Mouse (Mus musculus): ENCODE results near the gene Wap. TPM values are rescaled to one million over a fixed set of nuclear protein-coding genes. Genes with fewer than 3 reads are reported as not detected.

Wap gene
- total and polyA plus RNA-seq, 3 experiments, result not detected

DNA sequence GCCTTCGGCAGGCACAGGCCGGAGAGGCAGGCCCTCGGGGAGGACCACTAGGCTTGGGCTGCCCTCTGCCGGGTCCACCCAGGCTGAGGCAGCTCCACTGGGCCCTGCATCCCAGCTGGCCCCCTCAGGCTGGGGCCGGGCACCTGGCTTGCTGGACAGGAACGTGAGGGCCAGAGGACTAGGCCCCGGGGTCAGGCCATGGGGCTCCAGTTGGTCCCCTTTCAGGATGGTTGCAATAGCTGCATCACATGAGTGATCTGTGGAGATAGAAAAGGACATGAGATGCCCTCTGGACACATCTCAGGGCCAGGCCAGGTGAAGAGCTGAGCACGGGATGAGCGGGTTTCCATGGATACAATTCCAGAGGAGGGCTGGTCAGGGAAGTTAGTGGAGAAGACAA, 35.8 kb downstream of the Wap start:
- Histone ChIP-seq H3K36me3 (ENCODE audit: control insufficient read depth, insufficient read depth, low read length) (no peaks in the 10 kb centered on the region), H3K9ac (ENCODE audit: low read depth, low read length) (no peak overlapping the region), H3K4me3 (no peak overlapping the region), H3K79me2 (replicated peaks; ENCODE audit: control insufficient read depth, insufficient read depth, low read length) (no peaks in the 10 kb centered on the region), H3K27ac (no peak overlapping the region), H3K27me3 (ENCODE audit: control insufficient read depth, insufficient read depth, low read length) (no peaks in the 10 kb centered on the region), H3K4me1 (ENCODE audit: control insufficient read depth, insufficient read depth, low read length) (peaks cover 2% of the 10 kb centered on the region; the same call in 1 of the 2 replicates)
- 82% methylated on average over 9 of the region's 9 CpGs for WGBS
- intact Hi-C loops (cut with DNase I), result no loop called here
- DNase-seq, result no peak
- no peak for TF ChIP-seq CTCF (IDR thresholded peaks at IDR 0.05)
- no peak for TF ChIP-seq POLR2A (IDR thresholded peaks at IDR 0.05; ENCODE audit: insufficient read depth, low read depth, low read length)
- TF ChIP-seq EP300 (IDR thresholded peaks at IDR 0.05; ENCODE audit: insufficient read depth, low read depth, low read length), result no peak

DNA sequence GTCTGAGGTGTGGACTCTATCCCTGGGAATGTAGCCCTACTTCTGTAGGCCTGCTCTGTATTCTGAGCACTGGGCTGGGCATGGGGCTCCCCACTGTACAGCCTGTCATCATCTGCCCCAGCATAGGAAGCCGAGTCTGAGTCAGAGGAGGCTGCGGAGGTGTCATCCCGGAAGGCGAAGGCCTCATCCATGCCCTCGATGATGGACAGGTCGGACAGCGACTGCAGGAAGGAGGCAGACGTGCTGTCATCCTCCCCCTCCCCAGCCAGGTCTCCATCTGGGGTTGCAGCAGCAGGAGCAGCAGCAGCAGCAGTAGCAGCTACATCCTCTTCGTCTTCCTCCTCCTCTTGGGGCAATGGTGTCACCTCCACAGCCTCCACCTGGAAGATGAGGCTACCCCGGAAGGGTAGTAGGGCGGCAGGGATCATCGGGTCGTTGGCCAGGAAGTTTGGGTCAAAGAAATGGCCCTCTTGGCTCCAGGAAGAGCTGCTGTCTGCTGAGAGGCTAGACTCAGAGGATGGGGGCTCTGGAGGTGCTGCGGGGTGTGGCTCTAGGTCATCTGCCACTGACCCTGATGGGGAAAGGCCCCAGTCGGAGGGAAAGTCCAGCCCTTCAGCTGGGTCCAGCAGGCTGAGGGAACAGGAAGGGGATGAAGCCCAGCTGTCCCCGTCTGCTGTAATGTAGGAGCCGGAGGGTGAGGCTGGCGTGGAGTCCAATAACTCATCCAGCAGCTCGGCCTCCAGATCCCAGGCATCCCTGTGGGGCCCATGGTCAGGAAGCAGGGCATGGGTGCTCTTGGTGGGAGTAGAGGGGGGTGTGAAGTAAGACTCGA, 36.6 kb downstream of the Wap start:
- Histone ChIP-seq H3K27ac (no peak overlapping the region), H3K36me3 (ENCODE audit: control insufficient read depth, insufficient read depth, low read length) (no peaks in the 10 kb centered on the region), H3K9ac (ENCODE audit: low read depth, low read length) (no peak overlapping the region), H3K4me3 (no peak overlapping the region), H3K4me1 (ENCODE audit: control insufficient read depth, insufficient read depth, low read length) (peaks cover 2% of the 10 kb centered on the region; the same call in 1 of the 2 replicates), H3K27me3 (ENCODE audit: control insufficient read depth, insufficient read depth, low read length) (no peaks in the 10 kb centered on the region), H3K79me2 (replicated peaks; ENCODE audit: control insufficient read depth, insufficient read depth, low read length) (no peaks in the 10 kb centered on the region)
- TF ChIP-seq CTCF (IDR thresholded peaks at IDR 0.05) (no peak), EP300 (IDR thresholded peaks at IDR 0.05; ENCODE audit: insufficient read depth, low read depth, low read length) (no peak), POLR2A (IDR thresholded peaks at IDR 0.05; ENCODE audit: insufficient read depth, low read depth, low read length) (no peak)
- intact Hi-C loops (cut with DNase I), result no loop called here
- 52% methylated on average over 20 of the region's 20 CpGs for WGBS
- DNase-seq, result no peak

GRCm38 (mm10) chr11:6600284-6600944, 38.0 kb downstream of the Wap start:
- H3K27ac ChIP-seq, result no peak overlapping the region
- H3K4me3 ChIP-seq, result no peak overlapping the region
- no peaks in the 10 kb centered on the region for H3K36me3 ChIP-seq (ENCODE audit: control insufficient read depth, insufficient read depth, low read length)
- H3K79me2 ChIP-seq (replicated peaks; ENCODE audit: control insufficient read depth, insufficient read depth, low read length), result no peaks in the 10 kb centered on the region
- H3K9ac ChIP-seq (ENCODE audit: low read depth, low read length), result no peak overlapping the region
- TF ChIP-seq EP300 (IDR thresholded peaks at IDR 0.05; ENCODE audit: insufficient read depth, low read depth, low read length) (no peak), POLR2A (IDR thresholded peaks at IDR 0.05; ENCODE audit: insufficient read depth, low read depth, low read length) (no peak), CTCF (IDR thresholded peaks at IDR 0.05) (no peak)
- WGBS, result 85% methylated on average over 8 of the region's 8 CpGs
- H3K27me3 ChIP-seq (ENCODE audit: control insufficient read depth, insufficient read depth, low read length), result no peaks in the 10 kb centered on the region
- H3K4me1 ChIP-seq (ENCODE audit: control insufficient read depth, insufficient read depth, low read length), result peaks cover 2% of the 10 kb centered on the region; the same call in 1 of the 2 replicates
- DNase-seq, result no peak
- intact Hi-C loops (cut with DNase I), result no loop called here

DNA sequence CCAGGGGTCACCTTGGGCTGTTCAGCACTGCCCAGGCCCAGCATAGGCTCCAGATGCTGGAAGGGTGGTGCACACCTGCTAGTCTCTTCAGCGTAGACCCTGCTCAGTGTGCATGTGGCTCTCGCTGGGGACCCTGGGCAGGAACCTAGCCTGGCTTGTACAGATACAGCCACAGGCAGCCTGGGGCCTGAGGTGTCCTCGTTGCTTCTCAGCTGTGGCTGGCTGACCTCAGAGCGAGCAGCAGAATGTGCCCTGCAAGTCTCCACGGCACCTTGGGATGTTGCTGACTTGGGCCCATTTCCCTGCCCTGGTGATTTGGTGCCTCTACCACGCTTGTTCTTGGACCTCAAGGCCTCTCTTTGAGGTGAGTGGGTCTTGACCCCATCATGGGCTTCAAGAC, 38.6 kb downstream of the Wap start:
- no peak overlapping the region for H3K9ac ChIP-seq (ENCODE audit: low read depth, low read length)
- no peaks in the 10 kb centered on the region for H3K27me3 ChIP-seq (ENCODE audit: control insufficient read depth, insufficient read depth, low read length)
- intact Hi-C loops (cut with DNase I), result no loop called here
- peaks cover 2% of the 10 kb centered on the region; the same call in 1 of the 2 replicates for H3K4me1 ChIP-seq (ENCODE audit: control insufficient read depth, insufficient read depth, low read length)
- H3K4me3 ChIP-seq, result no peak overlapping the region
- TF ChIP-seq POLR2A (IDR thresholded peaks at IDR 0.05; ENCODE audit: insufficient read depth, low read depth, low read length), result no peak
- no peak for TF ChIP-seq CTCF (IDR thresholded peaks at IDR 0.05)
- no peak for TF ChIP-seq EP300 (IDR thresholded peaks at IDR 0.05; ENCODE audit: insufficient read depth, low read depth, low read length)
- DNase-seq, result no peak
- no peaks in the 10 kb centered on the region for H3K36me3 ChIP-seq (ENCODE audit: control insufficient read depth, insufficient read depth, low read length)
- no peaks in the 10 kb centered on the region for H3K79me2 ChIP-seq (replicated peaks; ENCODE audit: control insufficient read depth, insufficient read depth, low read length)
- WGBS, result 88% methylated on average over 6 of the region's 6 CpGs
- H3K27ac ChIP-seq, result no peak overlapping the region

DNA sequence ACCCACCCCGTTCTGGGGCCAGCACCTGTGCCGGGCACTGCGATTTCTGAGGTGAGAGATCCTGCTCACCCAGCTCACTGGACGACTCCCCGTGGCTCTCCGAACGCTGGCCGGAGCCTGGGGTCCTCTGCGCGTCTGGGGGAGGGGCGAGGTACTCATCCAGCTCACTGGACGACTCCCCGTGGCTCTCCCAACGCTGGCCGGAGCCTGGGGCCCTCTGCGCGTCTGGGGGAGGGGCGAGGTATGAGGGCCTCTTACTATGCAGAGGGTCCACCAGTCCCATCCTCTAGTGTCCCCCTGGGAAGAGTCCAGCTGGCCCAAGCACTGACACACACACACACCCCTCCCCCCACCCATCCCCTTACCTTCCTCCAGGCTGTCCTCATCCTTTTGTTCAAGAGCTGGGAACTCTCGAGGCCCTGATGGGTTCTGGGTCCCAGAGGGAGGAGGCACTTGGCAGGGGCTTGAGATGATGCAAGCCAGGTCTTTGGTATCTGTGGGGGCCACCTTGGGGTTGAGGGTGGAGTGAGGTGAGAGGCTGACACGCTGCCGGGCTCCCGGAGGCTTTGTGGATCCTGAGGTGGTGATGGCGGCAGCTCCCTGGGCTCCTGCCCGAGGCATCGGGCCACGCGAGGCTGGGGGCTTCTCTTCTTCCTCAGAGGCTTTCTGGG, 39.3 kb downstream of the Wap start:
- Histone ChIP-seq H3K36me3 (ENCODE audit: control insufficient read depth, insufficient read depth, low read length) (no peaks in the 10 kb centered on the region), H3K79me2 (replicated peaks; ENCODE audit: control insufficient read depth, insufficient read depth, low read length) (no peaks in the 10 kb centered on the region), H3K9ac (ENCODE audit: low read depth, low read length) (no peak overlapping the region), H3K4me1 (ENCODE audit: control insufficient read depth, insufficient read depth, low read length) (peaks cover 2% of the 10 kb centered on the region; the same call in 1 of the 2 replicates), H3K27ac (no peak overlapping the region), H3K4me3 (no peak overlapping the region), H3K27me3 (ENCODE audit: control insufficient read depth, insufficient read depth, low read length) (no peaks in the 10 kb centered on the region)
- TF ChIP-seq POLR2A (IDR thresholded peaks at IDR 0.05; ENCODE audit: insufficient read depth, low read depth, low read length) (no peak), EP300 (IDR thresholded peaks at IDR 0.05; ENCODE audit: insufficient read depth, low read depth, low read length) (no peak)
- 49% methylated on average over 27 of the region's 27 CpGs for WGBS
- no peak for DNase-seq
- intact Hi-C loops (cut with DNase I), result no loop called here

Measured in heart, adult 2 months (tissue).